Mouse (Mus musculus) small intestine, adult 2 months (tissue): ENCODE measurements around the gene Alx3. TPM values are rescaled to one million over a fixed set of nuclear protein-coding genes. Genes with fewer than 3 reads are reported as not detected.

Source experiments
- H3K27ac ChIP-seq: fragments of 200-500 bp; 2 replicates; pipeline ENCODE4 v1.5.1; 2012; ENCODE audit warnings: low read depth, low read length, control low read depth, inconsistent platforms; ENCODE audit not compliant: insufficient read depth
- H3K27me3 ChIP-seq: fragments of 200-500 bp; 2 replicates; pipeline ENCODE4 v1.6.1; 2012; ENCODE audit warnings: mild to moderate bottlenecking, moderate library complexity, low read length, inconsistent platforms; ENCODE audit not compliant: control insufficient read depth, insufficient read depth
- H3K36me3 ChIP-seq: fragments of 200-500 bp; 2 replicates; pipeline ENCODE4 v1.6.1; 2012; ENCODE audit warnings: mild to moderate bottlenecking, low read length, control low read depth, inconsistent platforms; ENCODE audit not compliant: control insufficient read depth, insufficient read depth
- H3K4me1 ChIP-seq: fragments of 200-500 bp; 2 replicates; pipeline ENCODE4 v1.6.1; 2012; ENCODE audit warnings: low read length, inconsistent platforms, mixed read lengths; ENCODE audit not compliant: control insufficient read depth, insufficient read depth, insufficient read length
- H3K4me3 ChIP-seq: fragments of 200-500 bp; 2 replicates; pipeline ENCODE4 v1.5.1; 2012; ENCODE audit warnings: low read depth, mild to moderate bottlenecking, control low read depth, inconsistent platforms, low read length, moderate library complexity
- CTCF ChIP-seq: fragments of 200-500 bp; IDR thresholded peaks from 2 replicates; pipeline ENCODE4 v1.5.1; 2012; ENCODE audit warnings: low read depth, mild to moderate bottlenecking, control low read depth, inconsistent platforms, low read length, moderate library complexity, mixed read lengths; ENCODE audit not compliant: insufficient replicate concordance, insufficient read length; ENCODE audit errors: extremely low read depth
- POLR2A ChIP-seq: fragments of 200-500 bp; IDR thresholded peaks from 2 replicates; pipeline ENCODE4 v1.6.1; 2012; ENCODE audit warnings: low read depth, mild to moderate bottlenecking, control low read depth, inconsistent platforms, low read length, moderate library complexity
- WGBS: fragments of 180-500 bp; shearing (Covaris S2); methylation state at CpG from one replicate; pipeline ENCODE4 v1.1.7; 2018; 5-methylcytosine and 5-hydroxymethylcytosine counted together
- polyA plus RNA-seq: library from polyadenylated mRNA; depleted of rRNA; stranded (reverse); fragments of >200 nt; gene quantifications from 2 replicates; pipeline ENCODE4 v1.2.3, GENCODE M21; 2012

The Alx3 gene
- polyA plus RNA-seq, 1 experiment, result not detected

GRCm38 (mm10) chr3:107624424-107624823 is 29.6 kb downstream of the Alx3 start:
- Histone ChIP-seq H3K4me1 (no peaks in the 10 kb centered on the region), H3K36me3 (peaks cover 67% of the 10 kb centered on the region), H3K27ac (no peak overlapping the region), H3K27me3 (no peaks in the 10 kb centered on the region), H3K4me3 (no peak overlapping the region)
- TF ChIP-seq POLR2A (no peak), CTCF (no peak)
- WGBS, result 94% methylated on average over 8 of the region's 8 CpGs

- WGBS, result 91% methylated on average over 8 of the region's 8 CpGs
- no peak overlapping the region for H3K27ac ChIP-seq
- no peak overlapping the region for H3K4me3 ChIP-seq
- H3K36me3 ChIP-seq, result peaks cover 59% of the 10 kb centered on the region
- no peaks in the 10 kb centered on the region for H3K27me3 ChIP-seq
- no peak for TF ChIP-seq POLR2A
- no peak for TF ChIP-seq CTCF
- H3K4me1 ChIP-seq, result no peaks in the 10 kb centered on the region
These were observed 30.7 kb downstream of the Alx3 start for GRCm38 (mm10) chr3:107625536-107625935.

- no peaks in the 10 kb centered on the region for H3K4me1 ChIP-seq
- H3K27ac ChIP-seq, result no peak overlapping the region
- H3K4me3 ChIP-seq, result no peak overlapping the region
- WGBS, result 96% methylated on average over 8 of the region's 8 CpGs
- no peaks in the 10 kb centered on the region for H3K27me3 ChIP-seq
- TF ChIP-seq POLR2A (no peak), CTCF (no peak)
- H3K36me3 ChIP-seq, result peaks cover 49% of the 10 kb centered on the region
These were observed 31.9 kb downstream of the Alx3 start for GRCm38 (mm10) chr3:107626751-107627150.

GRCm38 (mm10) chr3:107627641-107628040 is 32.8 kb downstream of the Alx3 start:
- peaks cover 41% of the 10 kb centered on the region for H3K36me3 ChIP-seq
- no peak for TF ChIP-seq POLR2A
- no peak for TF ChIP-seq CTCF
- 92% methylated on average over 7 of the region's 7 CpGs for WGBS
- no peak overlapping the region for H3K4me3 ChIP-seq
- H3K4me1 ChIP-seq, result no peaks in the 10 kb centered on the region
- H3K27me3 ChIP-seq, result no peaks in the 10 kb centered on the region
- no peak overlapping the region for H3K27ac ChIP-seq

- no peaks in the 10 kb centered on the region for H3K4me1 ChIP-seq
- peaks cover 32% of the 10 kb centered on the region for H3K36me3 ChIP-seq
- H3K27ac ChIP-seq, result no peak overlapping the region
- TF ChIP-seq CTCF (no peak), POLR2A (no peak)
- no peak overlapping the region for H3K4me3 ChIP-seq
- H3K27me3 ChIP-seq, result no peaks in the 10 kb centered on the region
- 91% methylated on average over 2 of the region's 2 CpGs for WGBS
These were observed 33.7 kb downstream of the Alx3 start for GRCm38 (mm10) chr3:107628551-107628950.

- no peak for TF ChIP-seq CTCF
- TF ChIP-seq POLR2A, result no peak
- 83% methylated on average over 4 of the region's 4 CpGs for WGBS
- Histone ChIP-seq H3K4me1 (no peaks in the 10 kb centered on the region), H3K36me3 (peaks cover 26% of the 10 kb centered on the region), H3K27ac (no peak overlapping the region), H3K27me3 (no peaks in the 10 kb centered on the region), H3K4me3 (no peak overlapping the region)
These were observed 34.6 kb downstream of the Alx3 start for GRCm38 (mm10) chr3:107629411-107629810.

GRCm38 (mm10) chr3:107630682-107631522 is 36.1 kb downstream of the Alx3 start, which contains the start of gene Gm10961:
TSS of gene Gm10961 (plus strand) at chr3:107631322.
- under 1% methylated on average over 48 of the region's 48 CpGs for WGBS
- peak within 1 kb of the TSS; percentile 91 for H3K4me3 ChIP-seq
- H3K27me3 ChIP-seq, result no peaks in the 10 kb centered on the region
- H3K27ac ChIP-seq, result peak within 1 kb of the TSS; percentile 77
- H3K36me3 ChIP-seq, result peaks cover 16% of the 10 kb centered on the region
- no peaks in the 10 kb centered on the region for H3K4me1 ChIP-seq
- TF ChIP-seq CTCF, result no peak
- TF ChIP-seq POLR2A, result 0 out of 2 replicates have a peak, but pooled peaks have one; percentile 13
